Mouse (Mus musculus) CH12.LX (cell line): ENCODE measurements at regions not wholly inside any gene's neighbourhood (a gene's known extent, or its start where the extent isn't known, plus 50 kb on each side); places are given as distances from the start of the nearest gene placed in this dataset.

Experiments
- BHLHE40 ChIP-seq: IDR thresholded peaks from 2 replicates; pipeline ENCODE4 v1.6.1; 2011; ENCODE audit warnings: mild to moderate bottlenecking, low read depth, low read length, improper control_type of control experiment
- CTCF ChIP-seq, 2 experiments: IDR thresholded peaks in 1 of 2; conservative IDR thresholded peaks in 1 of 2; 2 replicates each; pipeline ENCODE4 v1.5.1; 2011 to 2012; ENCODE audit warnings: low read depth in 2 of 2, low read length in 2 of 2, improper control_type of control experiment in 1 of 2, inconsistent platforms in 1 of 2, mild to moderate bottlenecking in 1 of 2, moderate library complexity in 1 of 2
- MAX ChIP-seq: IDR thresholded peaks from 2 replicates; pipeline ENCODE4 v1.6.1; 2011; ENCODE audit warnings: low read length, improper control_type of control experiment

DNA sequence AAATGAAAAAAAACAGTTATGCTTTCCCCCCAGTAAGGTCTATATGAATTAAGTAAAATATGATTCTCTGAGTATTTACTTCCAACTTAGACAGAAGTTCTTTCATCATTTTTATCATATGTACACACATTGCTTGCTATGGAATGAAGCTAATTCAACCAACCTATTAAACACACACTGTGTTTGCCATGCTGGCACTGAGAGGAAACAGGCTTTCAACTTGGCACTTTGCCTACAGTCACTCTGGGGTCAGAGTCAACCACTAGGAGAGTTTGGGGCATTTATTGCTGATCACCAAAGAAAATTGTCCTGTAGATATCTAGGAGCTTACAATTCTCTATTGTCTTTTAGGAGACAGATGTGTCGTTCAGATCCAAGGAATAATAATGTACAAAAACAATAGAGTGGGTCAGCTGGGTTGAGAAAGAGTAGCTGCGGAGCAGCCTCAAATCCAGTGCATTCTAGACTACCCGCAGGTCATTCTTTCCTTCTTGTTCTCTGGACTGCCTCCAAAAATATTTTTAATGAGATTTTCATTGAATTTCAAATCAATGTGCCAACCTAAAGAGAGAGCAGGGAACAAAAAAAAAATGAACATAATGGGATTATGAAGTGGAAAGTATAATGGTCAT is 777.2 kb downstream of the Mat2b start:
- no peak for TF ChIP-seq CTCF (conservative IDR thresholded peaks at IDR 0.05 in 1 of 2, IDR thresholded peaks at IDR 0.05 in 1 of 2; ENCODE audit: low read depth in 2 of 2, low read length in 2 of 2)
- TF ChIP-seq MAX: no peak
- TF ChIP-seq BHLHE40: no peak
